Mouse (Mus musculus) spleen, adult 2 months (tissue): ENCODE measurements around the gene Gpc6. TPM values are rescaled to one million over a fixed set of nuclear protein-coding genes. Genes with fewer than 3 reads are reported as not detected.

Experiments
- DNase-seq, 2 experiments: peaks; one replicate each; pipeline versions ENCODE4 v3.0.0 to v3.0.0-alpha.2; 2012 to 2021; ENCODE audit warnings: low spot score in 2 of 2, low read depth in 1 of 2
- H3K27ac ChIP-seq: fragments of 200-500 bp; 2 replicates; pipeline ENCODE4 v1.5.1; 2012; ENCODE audit warnings: low read length, inconsistent platforms; ENCODE audit not compliant: insufficient read depth
- H3K27me3 ChIP-seq: fragments of 200-500 bp; 2 replicates; pipeline ENCODE4 v1.6.1; 2012; ENCODE audit warnings: mild to moderate bottlenecking, moderate library complexity, low read length, inconsistent platforms; ENCODE audit not compliant: control insufficient read depth, insufficient read depth
- H3K36me3 ChIP-seq: fragments of 200-500 bp; 2 replicates; pipeline ENCODE4 v1.6.1; 2012; ENCODE audit warnings: mild to moderate bottlenecking, low read length, inconsistent platforms; ENCODE audit not compliant: control insufficient read depth, insufficient read depth
- H3K4me1 ChIP-seq: fragments of 200-500 bp; 2 replicates; pipeline ENCODE4 v1.6.1; 2011; ENCODE audit warnings: inconsistent platforms; ENCODE audit not compliant: control insufficient read depth, insufficient read depth, insufficient read length
- H3K4me3 ChIP-seq: fragments of 200-500 bp; 2 replicates; pipeline ENCODE4 v1.5.1; 2011; ENCODE audit warnings: mild to moderate bottlenecking, inconsistent platforms; ENCODE audit not compliant: insufficient read depth, insufficient read length; ENCODE audit errors: extremely low read depth
- CTCF ChIP-seq: fragments of 200-500 bp; IDR thresholded peaks from 2 replicates; pipeline ENCODE4 v1.5.1; 2011; ENCODE audit warnings: mild to moderate bottlenecking, inconsistent platforms; ENCODE audit not compliant: insufficient read depth, insufficient read length, insufficient replicate concordance; ENCODE audit errors: extremely low read depth
- POLR2A ChIP-seq: fragments of 200-500 bp; IDR thresholded peaks from 2 replicates; pipeline ENCODE4 v1.6.1; 2011; ENCODE audit warnings: low read depth, low read length, inconsistent platforms
- WGBS: fragments of 180-500 bp; shearing (Covaris S2); methylation state at CpG from one replicate; pipeline ENCODE4 v1.1.7; 2018; 5-methylcytosine and 5-hydroxymethylcytosine counted together
- polyA plus RNA-seq: library from polyadenylated mRNA; depleted of rRNA; stranded (reverse); fragments of >200 nt; gene quantifications from 2 replicates; pipeline ENCODE4 v1.2.3, GENCODE M21; 2012

Gpc6 gene
- polyA plus RNA-seq, 1 experiment = 0.67 TPM

GRCm38 (mm10) chr14:117061527-117061926 lies 136.4 kb downstream of the Gpc6 start:
- Histone ChIP-seq H3K36me3 (no peaks in the 10 kb centered on the region), H3K4me3 (no peak overlapping the region), H3K27me3 (no peaks in the 10 kb centered on the region), H3K27ac (no peak overlapping the region), H3K4me1 (no peaks in the 10 kb centered on the region)
- 85% methylated on average over 2 of the region's 2 CpGs for WGBS
- DNase-seq = no peak
- TF ChIP-seq CTCF = no peak

GRCm38 (mm10) chr14:117068179-117068578 lies 143.1 kb downstream of the Gpc6 start:
- H3K4me3 ChIP-seq = no peak overlapping the region
- 81% methylated on average over 5 of the region's 5 CpGs for WGBS
- no peaks in the 10 kb centered on the region for H3K36me3 ChIP-seq
- H3K27me3 ChIP-seq = no peaks in the 10 kb centered on the region
- no peak for DNase-seq
- no peak overlapping the region for H3K27ac ChIP-seq
- no peaks in the 10 kb centered on the region for H3K4me1 ChIP-seq
- TF ChIP-seq POLR2A (no peak), CTCF (no peak)

DNA sequence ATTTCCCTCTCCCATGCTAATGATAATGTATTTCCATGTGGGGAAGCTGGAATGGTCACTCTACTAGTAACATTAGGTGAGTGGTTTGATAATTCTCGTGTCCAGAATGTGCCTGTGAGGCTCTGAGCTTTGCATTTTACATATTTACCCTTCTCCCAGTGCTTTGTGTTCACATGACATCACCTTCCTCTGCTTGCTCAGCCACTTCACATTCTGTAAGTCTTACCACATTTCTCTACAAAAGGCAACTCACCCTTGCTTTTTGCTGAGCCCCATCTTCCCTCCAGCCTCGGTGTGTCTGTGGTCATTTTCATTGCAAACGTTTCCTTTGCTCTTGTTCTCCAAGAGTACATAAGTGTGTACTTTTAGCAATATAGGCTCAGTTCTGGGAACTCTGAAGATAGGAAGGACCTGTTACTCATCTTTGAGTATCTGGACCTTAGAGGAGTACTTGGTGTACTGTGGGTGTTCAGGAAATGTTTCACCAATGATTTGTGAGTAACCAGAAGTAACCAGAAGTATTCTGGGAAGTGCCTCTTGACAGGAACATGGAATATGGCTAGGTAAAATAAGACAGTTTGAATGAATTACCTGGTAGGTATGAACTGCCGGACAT lies 145.5 kb downstream of the Gpc6 start:
- Histone ChIP-seq H3K27me3 (no peaks in the 10 kb centered on the region), H3K4me1 (no peaks in the 10 kb centered on the region), H3K27ac (no peak overlapping the region), H3K36me3 (no peaks in the 10 kb centered on the region), H3K4me3 (no peak overlapping the region)
- WGBS = 79% methylated on average over 4 of the region's 4 CpGs
- no peak for DNase-seq
- TF ChIP-seq POLR2A = no peak
- TF ChIP-seq CTCF = no peak

DNA sequence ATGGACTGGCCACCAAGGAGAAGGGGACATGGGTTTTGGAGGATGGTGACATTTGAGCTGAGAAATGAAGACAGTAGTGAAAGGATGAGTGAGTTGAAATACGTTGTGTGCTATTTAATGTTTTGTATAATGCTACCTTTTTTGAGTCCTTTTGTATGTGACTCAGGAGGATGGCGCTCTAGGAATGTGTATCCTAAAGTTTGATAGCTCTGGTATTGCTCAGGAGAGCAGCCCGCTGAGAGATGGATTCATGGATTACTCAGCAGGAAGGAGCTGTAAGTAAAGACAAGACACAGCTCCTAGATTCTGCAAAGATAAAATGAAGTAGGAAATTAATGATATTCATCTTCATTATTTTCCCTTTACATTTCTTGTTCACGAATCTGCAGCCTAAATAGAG lies 168.5 kb downstream of the Gpc6 start:
- no peak for TF ChIP-seq POLR2A
- no peak for TF ChIP-seq CTCF
- H3K36me3 ChIP-seq = no peaks in the 10 kb centered on the region
- no peak overlapping the region for H3K4me3 ChIP-seq
- H3K27me3 ChIP-seq = no peaks in the 10 kb centered on the region
- H3K27ac ChIP-seq = no peak overlapping the region
- H3K4me1 ChIP-seq = no peaks in the 10 kb centered on the region
- 82% methylated on average over 4 of the region's 4 CpGs for WGBS
- no peak for DNase-seq

DNA sequence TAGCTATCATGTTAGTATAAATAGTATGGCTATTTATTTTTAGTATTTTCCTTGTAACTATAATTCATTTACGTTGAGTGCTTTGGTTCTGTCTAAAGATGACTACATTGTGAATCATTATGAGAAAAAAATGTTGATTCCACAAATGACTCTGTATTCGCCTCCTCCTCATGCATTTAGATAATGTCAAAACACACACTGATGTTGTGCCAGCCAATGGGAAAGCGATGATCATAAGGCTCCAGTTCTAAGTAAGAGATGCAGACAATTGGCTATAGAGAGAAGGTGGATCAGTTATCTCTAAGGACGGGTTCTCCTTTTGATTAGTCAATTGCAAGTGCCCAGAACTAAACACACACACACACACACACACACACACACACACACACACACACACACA lies 181.8 kb downstream of the Gpc6 start:
- 84% methylated on average over 4 of the region's 4 CpGs for WGBS
- no peak overlapping the region for H3K4me3 ChIP-seq
- TF ChIP-seq CTCF = no peak
- no peak for TF ChIP-seq POLR2A
- H3K27ac ChIP-seq = no peak overlapping the region
- no peaks in the 10 kb centered on the region for H3K27me3 ChIP-seq
- no peaks in the 10 kb centered on the region for H3K4me1 ChIP-seq
- no peak for DNase-seq
- H3K36me3 ChIP-seq = no peaks in the 10 kb centered on the region

DNA sequence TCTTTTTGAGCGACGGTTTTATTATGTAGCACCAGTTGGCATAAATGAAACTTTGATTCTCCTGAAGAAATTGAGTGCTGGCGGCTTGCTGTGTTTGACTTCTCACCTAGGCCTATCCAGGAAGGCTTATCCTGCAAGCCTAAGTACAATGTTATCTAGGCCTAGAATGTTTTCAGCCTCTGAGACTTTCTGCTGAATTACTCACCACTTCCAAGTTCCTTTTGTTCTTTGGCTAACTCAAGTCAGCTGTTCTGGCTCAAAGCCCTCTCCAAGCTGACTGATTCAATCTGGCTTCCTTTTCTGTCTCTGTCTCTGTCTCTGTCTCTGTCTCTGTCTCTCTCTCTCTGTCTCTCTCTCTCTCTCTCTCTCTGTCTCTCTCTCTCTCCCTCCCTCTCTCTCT lies 188.0 kb downstream of the Gpc6 start:
- no peaks in the 10 kb centered on the region for H3K36me3 ChIP-seq
- H3K4me1 ChIP-seq = no peaks in the 10 kb centered on the region
- H3K27ac ChIP-seq = no peak overlapping the region
- no peak for DNase-seq
- H3K27me3 ChIP-seq = no peaks in the 10 kb centered on the region
- 88% methylated on average over 3 of the region's 3 CpGs for whole genome bisulfite sequencing
- no peak for TF ChIP-seq CTCF
- TF ChIP-seq POLR2A = no peak
- no peak overlapping the region for H3K4me3 ChIP-seq

DNA sequence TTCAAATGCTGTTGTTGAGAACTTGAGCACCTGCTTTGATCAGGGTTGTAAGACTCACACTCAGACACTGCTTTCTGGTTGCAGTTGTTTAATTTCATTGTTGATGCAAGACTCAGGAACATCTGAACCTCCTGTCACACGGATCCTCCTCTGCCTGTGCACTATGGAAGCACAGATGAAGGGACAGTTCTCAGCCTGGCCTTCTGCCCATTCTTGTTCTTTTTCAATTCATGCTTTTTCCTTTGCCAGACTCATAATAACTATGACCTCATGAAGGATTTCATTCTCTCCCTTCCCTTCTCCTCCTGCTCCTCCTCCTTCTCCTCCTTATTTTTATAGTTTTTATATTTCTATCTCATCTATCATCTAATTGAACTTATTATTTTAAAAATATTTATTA lies 196.9 kb downstream of the Gpc6 start:
- H3K27ac ChIP-seq = no peak overlapping the region
- H3K27me3 ChIP-seq = no peaks in the 10 kb centered on the region
- H3K4me3 ChIP-seq = no peak overlapping the region
- DNase-seq = no peak
- 58% methylated on average over 1 of the region's 1 CpGs for WGBS
- no peaks in the 10 kb centered on the region for H3K36me3 ChIP-seq
- no peak for TF ChIP-seq POLR2A
- TF ChIP-seq CTCF = no peak
- H3K4me1 ChIP-seq = no peaks in the 10 kb centered on the region
